Mouse (Mus musculus): Measurements from ENCODE around the gene Wdr1.

Gene Wdr1

GRCm38 (mm10) chr5:38563121-38563520 is at the start of gene Wdr1:
Gene Wdr1 (minus strand): TSS chr5:38563221.
- no peak for TF ChIP-seq GATA4 (IDR thresholded peaks at IDR 0.05; ENCODE audit: insufficient replicate concordance, low read length)

GRCm38 (mm10) chr5:38611118-38611517 is 48.1 kb upstream of the Wdr1 start:
- no peak for TF ChIP-seq GATA4 (IDR thresholded peaks at IDR 0.05; ENCODE audit: insufficient replicate concordance, low read length)

- no peak for TF ChIP-seq GATA4 (IDR thresholded peaks at IDR 0.05; ENCODE audit: insufficient replicate concordance, low read length)
These were observed 35.8 kb upstream of the Wdr1 start for GRCm38 (mm10) chr5:38598647-38599304.

GRCm38 (mm10) chr5:38588924-38589323 is 25.9 kb upstream of the Wdr1 start:
- no peak for TF ChIP-seq GATA4 (IDR thresholded peaks at IDR 0.05; ENCODE audit: insufficient replicate concordance, low read length)

- TF ChIP-seq GATA4 (IDR thresholded peaks at IDR 0.05; ENCODE audit: insufficient replicate concordance, low read length) = no peak
These were observed 22.4 kb upstream of the Wdr1 start for GRCm38 (mm10) chr5:38585450-38585849.

- TF ChIP-seq GATA4 (IDR thresholded peaks at IDR 0.05; ENCODE audit: insufficient replicate concordance, low read length) = no peak
These were observed 20.0 kb upstream of the Wdr1 start for GRCm38 (mm10) chr5:38583026-38583425.

GRCm38 (mm10) chr5:38580703-38581102 is 17.7 kb upstream of the Wdr1 start:
- no peak for TF ChIP-seq GATA4 (IDR thresholded peaks at IDR 0.05; ENCODE audit: insufficient replicate concordance, low read length)

- no peak for TF ChIP-seq GATA4 (IDR thresholded peaks at IDR 0.05; ENCODE audit: insufficient replicate concordance, low read length)
These were observed 7.9 kb upstream of the Wdr1 start for GRCm38 (mm10) chr5:38570876-38571275.

GRCm38 (mm10) chr5:38568652-38569051 is 5.6 kb upstream of the Wdr1 start:
- no peak for TF ChIP-seq GATA4 (IDR thresholded peaks at IDR 0.05; ENCODE audit: insufficient replicate concordance, low read length)

- no peak for TF ChIP-seq GATA4 (IDR thresholded peaks at IDR 0.05; ENCODE audit: insufficient replicate concordance, low read length)
These were observed 1.8 kb upstream of the Wdr1 start for GRCm38 (mm10) chr5:38564831-38565230.

- TF ChIP-seq GATA4 (IDR thresholded peaks at IDR 0.05; ENCODE audit: insufficient replicate concordance, low read length) = no peak; the same call in 1 of the 2 replicates
These were observed 1.5 kb downstream of the Wdr1 start for GRCm38 (mm10) chr5:38561426-38562024.

GRCm38 (mm10) chr5:38560586-38561425 is 2.2 kb downstream of the Wdr1 start:
- no peak for TF ChIP-seq GATA4 (IDR thresholded peaks at IDR 0.05; ENCODE audit: insufficient replicate concordance, low read length)

GRCm38 (mm10) chr5:38558831-38559230 is 4.2 kb downstream of the Wdr1 start:
- TF ChIP-seq GATA4 (IDR thresholded peaks at IDR 0.05; ENCODE audit: insufficient replicate concordance, low read length) = no peak

GRCm38 (mm10) chr5:38557811-38558210 is 5.2 kb downstream of the Wdr1 start:
- no peak for TF ChIP-seq GATA4 (IDR thresholded peaks at IDR 0.05; ENCODE audit: insufficient replicate concordance, low read length)

GRCm38 (mm10) chr5:38556406-38556805 is 6.6 kb downstream of the Wdr1 start:
- no peak for TF ChIP-seq GATA4 (IDR thresholded peaks at IDR 0.05; ENCODE audit: insufficient replicate concordance, low read length)

- TF ChIP-seq GATA4 (IDR thresholded peaks at IDR 0.05; ENCODE audit: insufficient replicate concordance, low read length) = no peak
These were observed 9.1 kb downstream of the Wdr1 start for GRCm38 (mm10) chr5:38553953-38554352.

Data from liver, adult (tissue).